ENCODE assay signal across 16 mouse cellular contexts in genomic region chr4:131355526-131355991, GRCm38 (mm10).
A peak's percentile ranks its signal among the peaks of the same experiment; 100 is the strongest.
DNase-seq lines count a peak whose midpoint lies in the region; ATAC-seq lines count a peak whose summit lies in the region.
"Had no signal": no experiment of that assay in that cellular context is flagged by ENCODE, and none has a peak within 500 bp of the region (broad histone marks: within the 10 kb centered on the region; RNA-seq: fewer than 3 reads in every experiment).

No protein-coding gene starts in this region.

- H3K36me3 ChIP-seq in heart, embryonic 11.5 days (ENCODE audit: control insufficient read depth, insufficient read depth, low read length) = no peaks in the 10 kb centered on the region
- H3K36me3 ChIP-seq in forebrain, embryonic 16.5 days (ENCODE audit: control insufficient read depth, insufficient read depth) = no peaks in the 10 kb centered on the region
- H3K36me3 ChIP-seq: embryonic facial prominence, embryonic 13.5 days; heart, embryonic 12.5 days; limb, embryonic 12.5 days had no signal

- H3K27me3 ChIP-seq in heart, embryonic 11.5 days (ENCODE audit: control insufficient read depth, insufficient read depth, low read length) = 0 out of 2 replicates have a peak, but pooled peaks cover 2% of the 10 kb centered on the region
- H3K27me3 ChIP-seq in forebrain, embryonic 16.5 days (replicated peaks; ENCODE audit: control insufficient read depth, insufficient read depth, low read length) = no peaks in the 10 kb centered on the region

- no peaks in the 10 kb centered on the region; the same call in 1 of the 2 replicates for H3K4me1 ChIP-seq in heart, embryonic 11.5 days (ENCODE audit: control insufficient read depth, insufficient read depth, low read length)
- H3K4me1 ChIP-seq in forebrain, embryonic 16.5 days (replicated peaks; ENCODE audit: control insufficient read depth, insufficient read depth, low read length) = no peaks in the 10 kb centered on the region; the same call in 1 of the 2 replicates
- H3K4me1 ChIP-seq: embryonic facial prominence, embryonic 13.5 days; heart, embryonic 12.5 days; limb, embryonic 12.5 days had no signal

- no peak overlapping the region for H3K4me2 ChIP-seq in heart, embryonic 11.5 days
- H3K4me2 ChIP-seq in forebrain, embryonic 16.5 days (ENCODE audit: low read length) = no peak overlapping the region
- H3K4me2 ChIP-seq: embryonic facial prominence, embryonic 13.5 days; heart, embryonic 12.5 days; limb, embryonic 12.5 days had no signal

- no peak overlapping the region for H3K9ac ChIP-seq in heart, embryonic 11.5 days (ENCODE audit: low read depth, low read length)
- H3K9ac ChIP-seq in forebrain, embryonic 16.5 days (replicated peaks; ENCODE audit: low read depth, low read length) = no peak overlapping the region
- H3K9ac ChIP-seq: embryonic facial prominence, embryonic 13.5 days; heart, embryonic 12.5 days; limb, embryonic 12.5 days had no signal

- 79% methylated on average over 12 of the region's 12 CpGs for WGBS in heart, embryonic 11.5 days (ENCODE audit: insufficient replicate concordance)
- 88% methylated on average over 12 of the region's 12 CpGs for WGBS in forebrain, embryonic 16.5 days

- ATAC-seq in heart, embryonic 11.5 days (replicated peaks; ENCODE audit: insufficient number of reproducible peaks, low FRiP score, low TSS enrichment) = no peak
- peak; percentile 68 for ATAC-seq in frontal cortex, adult (ENCODE audit: low TSS enrichment)
- no peak for ATAC-seq in forebrain, embryonic 16.5 days
- ATAC-seq: forebrain, embryonic 14.5 days; inflammation-experienced regulatory T-cells, adult 6 months had no signal

- peak; percentile 2 for DNase-seq in heart, postnatal 25 days (ENCODE audit: low spot score)
- DNase-seq in lung, adult 18-20 months = peak; percentile 11 to 38
- peak; percentile 46 to 47 for DNase-seq in right cerebral cortex, adult 2 months (ENCODE audit: low spot score in 2 of 2)
- DNase-seq in adrenal gland, postnatal 10 days = no peak
- DNase-seq in cerebellum, adult 9-10 months = no peak
- DNase-seq: adrenal gland, postnatal 36 days; cerebellum, adult 8-10 months had no signal

- no peak overlapping the region for H3K4me3 ChIP-seq in heart, embryonic 11.5 days (ENCODE audit: low read depth, low read length)
- H3K4me3 ChIP-seq in forebrain, embryonic 16.5 days (replicated peaks; ENCODE audit: low read length) = no peak overlapping the region
- H3K4me3 ChIP-seq: embryonic facial prominence, embryonic 13.5 days; heart, embryonic 12.5 days; limb, embryonic 12.5 days; myocyte had no signal

- intact Hi-C loops in heart, postnatal 25 days (cut with DNase I) = no loop called here

- H3K9me3 ChIP-seq in heart, embryonic 11.5 days (replicated peaks; ENCODE audit: control insufficient read depth, low read length) = no peaks in the 10 kb centered on the region
- no peaks in the 10 kb centered on the region for H3K9me3 ChIP-seq in forebrain, embryonic 16.5 days (ENCODE audit: control insufficient read depth, low read length)
- H3K9me3 ChIP-seq: embryonic facial prominence, embryonic 13.5 days; heart, embryonic 12.5 days; limb, embryonic 12.5 days had no signal

- H3K27ac ChIP-seq in heart, embryonic 11.5 days (ENCODE audit: low read depth, low read length) = no peak overlapping the region
- H3K27ac ChIP-seq in forebrain, embryonic 16.5 days (ENCODE audit: low read length) = no peak overlapping the region
- H3K27ac ChIP-seq: embryonic facial prominence, embryonic 13.5 days; limb, embryonic 12.5 days had no signal

Comparison
In these comparisons a context has a peak if more than half of its experiments do, and no peak if none do; other contexts are left out.
1. DNase-seq: peak in heart, postnatal 25 days (single experiment), lung, adult 18-20 months (2 of 2) and right cerebral cortex, adult 2 months (2 of 2); none in adrenal gland, postnatal 10 days (single experiment) and cerebellum, adult 9-10 months (single experiment).